Mouse (Mus musculus): Measurements from ENCODE around the gene Cd96.

DNA sequence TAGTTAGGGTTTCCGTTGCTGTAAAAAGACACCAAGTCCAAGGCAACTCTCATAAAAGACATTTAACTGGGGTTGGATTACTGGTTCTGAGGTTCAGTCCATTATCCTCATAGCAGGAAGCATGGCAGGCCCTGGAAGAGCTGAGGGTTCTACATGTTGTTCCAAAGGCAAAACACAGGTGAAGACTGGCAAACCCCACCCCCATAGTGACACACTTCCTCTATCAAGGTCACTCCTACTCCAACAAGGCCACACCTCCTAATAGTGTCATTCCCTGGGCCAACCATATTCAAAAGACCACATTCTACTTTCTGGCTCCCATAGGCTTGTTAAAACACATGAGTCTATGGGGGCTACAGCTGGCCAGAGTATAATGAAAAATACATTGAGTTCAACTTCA lies 108.4 kb downstream of the Cd96 start:
- TF ChIP-seq CTCF (IDR thresholded peaks at IDR 0.05; ENCODE audit: low read depth, low read length) (no peak), POLR2A (IDR thresholded peaks at IDR 0.05; ENCODE audit: extremely low read depth, insufficient read depth, low read length) (no peak)
